Mouse (Mus musculus) kidney, postnatal 14 days (tissue): ENCODE results near the gene Casp3.
A peak's percentile ranks its signal among the peaks of the same experiment; 100 is the strongest.

Experiments
- DNase-seq: peaks from one replicate; pipeline ENCODE4 v3.0.0; 2022; ENCODE audit warnings: mixed read lengths

Gene Casp3

GRCm38 (mm10) chr8:46686664-46687336 lies 69.7 kb downstream of the Casp3 start:
- peak; percentile 95 for DNase-seq
